Mouse (Mus musculus): Measurements from ENCODE around the gene Dazap1.
A peak's percentile ranks its signal among the peaks of the same experiment; 100 is the strongest.

The Dazap1 gene

DNA sequence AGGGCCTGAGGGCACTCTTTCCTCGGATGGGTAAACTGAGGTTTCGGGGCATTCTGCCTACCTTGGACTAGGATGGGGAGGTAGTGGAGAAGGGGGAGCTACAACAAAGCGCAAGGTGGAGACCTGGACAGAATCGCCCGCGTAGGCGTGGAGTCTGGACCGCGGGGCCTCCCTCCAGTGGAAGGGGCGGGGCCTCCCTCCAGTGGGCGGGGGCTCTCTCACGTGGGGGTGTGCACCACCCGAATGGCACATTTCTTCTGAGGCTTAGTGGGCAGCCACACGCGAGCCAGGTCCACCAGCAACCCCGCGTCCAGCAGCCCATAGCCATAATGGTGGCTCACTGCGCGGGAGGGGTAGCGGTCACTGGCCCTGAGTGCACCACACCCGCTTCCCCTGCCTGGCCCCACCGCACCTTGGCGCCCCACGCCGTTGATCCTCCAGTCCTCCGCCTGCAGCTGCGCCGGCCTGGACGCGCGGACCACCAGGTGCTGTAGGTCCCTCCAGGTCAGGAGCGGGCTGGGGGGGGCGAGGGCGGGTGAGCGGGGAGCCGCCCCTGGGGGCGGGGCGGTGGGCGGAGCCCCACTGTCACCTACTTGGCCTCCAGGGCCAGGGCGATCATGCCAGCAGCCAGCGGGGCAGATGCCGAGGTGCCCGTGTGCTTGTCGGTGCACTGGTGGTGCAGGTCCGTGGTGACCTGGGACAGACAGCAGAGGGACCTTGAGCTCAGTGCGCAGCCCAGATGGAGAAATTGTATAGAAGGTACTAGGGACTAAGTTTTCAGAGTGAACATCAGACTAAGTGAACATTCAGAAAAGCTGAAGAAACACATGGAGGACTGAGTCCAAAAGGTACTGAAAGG lies 62.2 kb downstream of the Dazap1 start:
- DNase-seq (ENCODE audit: low spot score): peak; percentile 80

GRCm38 (mm10) chr10:80324120-80325037 lies 63.1 kb downstream of the Dazap1 start:
- no peak for DNase-seq (ENCODE audit: low spot score)

GRCm38 (mm10) chr10:80325045-80325444 lies 63.8 kb downstream of the Dazap1 start:
- DNase-seq (ENCODE audit: low spot score): no peak

GRCm38 (mm10) chr10:80329273-80330081 lies 68.2 kb downstream of the Dazap1 start, which contains the start of the genes Pcsk4 and Reep6:
Pcsk4 (minus strand) TSS chr10:80329498.
Reep6 (plus strand) TSS chr10:80329953.
- DNase-seq (ENCODE audit: low spot score): peak; percentile 99

- DNase-seq (ENCODE audit: low spot score): no peak
These were observed 68.8 kb downstream of the Dazap1 start for GRCm38 (mm10) chr10:80330084-80330483.

- DNase-seq (ENCODE audit: low spot score): no peak
These were observed 69.6 kb downstream of the Dazap1 start for GRCm38 (mm10) chr10:80330888-80331287.

DNA sequence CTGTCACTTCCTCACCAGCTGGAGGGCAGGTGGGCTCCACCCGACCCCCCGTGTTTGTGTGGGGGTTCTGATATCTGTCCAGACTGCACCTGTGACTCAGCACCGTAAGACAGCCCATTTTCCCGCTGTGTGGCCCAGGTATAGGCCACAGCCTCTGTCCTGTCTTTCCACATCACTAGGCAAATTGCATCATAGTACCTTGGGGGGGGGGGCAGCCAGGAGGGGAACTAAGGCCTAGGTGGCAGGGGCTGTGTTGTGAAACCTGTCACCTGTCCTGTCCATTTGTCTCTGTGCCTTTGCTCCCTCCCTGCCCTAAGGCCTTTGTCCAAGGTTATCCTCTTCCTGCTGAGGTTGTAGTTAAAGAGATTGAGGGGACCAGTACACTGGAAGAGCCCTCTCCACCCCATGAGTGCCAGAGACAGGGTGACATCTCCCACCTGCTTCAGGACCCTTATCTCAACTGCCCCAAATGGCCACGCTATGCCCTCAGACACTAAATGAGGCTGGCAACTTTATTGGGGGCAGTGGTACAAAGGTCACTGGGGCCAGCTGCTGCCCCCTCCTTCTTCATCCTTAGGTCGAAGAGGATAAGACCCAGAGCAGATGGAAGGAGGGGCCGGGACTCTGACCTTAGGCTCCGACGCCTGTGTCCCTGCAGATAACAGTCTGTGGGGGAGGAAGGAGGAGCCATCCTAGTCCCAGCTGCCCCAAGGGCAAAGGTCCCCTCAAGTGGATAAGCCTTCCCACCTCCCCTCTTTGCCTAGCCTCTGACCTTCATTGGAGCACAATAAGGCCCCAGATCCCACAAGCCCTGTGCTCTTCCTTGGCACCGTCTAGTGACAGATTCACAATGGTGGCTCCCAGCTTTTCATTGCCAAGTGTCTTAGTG lies 70.6 kb downstream of the Dazap1 start:
- DNase-seq (ENCODE audit: low spot score): peak; percentile 91

GRCm38 (mm10) chr10:80332525-80332989 lies 71.3 kb downstream of the Dazap1 start:
- DNase-seq (ENCODE audit: low spot score): no peak

- no peak for DNase-seq (ENCODE audit: low spot score)
These were observed 75.0 kb downstream of the Dazap1 start for GRCm38 (mm10) chr10:80336263-80336662.

All from yolk sac, embryonic 10.5 days (tissue).